Mouse (Mus musculus): ENCODE data around the gene Gng12. TPM values are rescaled to one million over a fixed set of nuclear protein-coding genes. Genes with fewer than 3 reads are reported as not detected.

Gng12 gene
- polyA plus RNA-seq, 1 experiment = 24.9 TPM

DNA sequence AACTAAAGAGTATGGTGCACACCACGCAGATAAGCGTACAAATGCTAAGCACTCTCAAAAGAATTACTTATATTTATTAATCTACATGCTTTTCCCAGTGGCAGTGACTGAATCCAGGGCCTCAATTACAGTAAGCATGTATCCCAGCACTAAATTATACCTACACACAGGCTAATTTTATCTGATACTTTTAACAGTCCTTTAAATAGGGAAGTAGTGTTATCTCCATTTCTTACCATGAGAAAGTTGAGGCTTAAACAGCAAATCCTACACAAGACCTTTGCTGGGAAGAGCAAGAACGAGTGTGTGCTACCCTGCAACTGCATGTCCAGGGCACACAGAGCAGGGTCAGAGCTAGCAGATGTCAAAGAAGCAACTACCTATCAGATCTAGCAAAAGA is 113.7 kb downstream of the Gng12 start:
- TF ChIP-seq FOSL1 (IDR thresholded peaks at IDR 0.05; ENCODE audit: insufficient read depth, low read length, poor library complexity, severe bottlenecking) (no peak), CTCF (IDR thresholded peaks at IDR 0.05; ENCODE audit: control insufficient read depth, insufficient read depth, insufficient read length) (no peak), USF1 (IDR thresholded peaks at IDR 0.05; ENCODE audit: low read depth) (no peak), CEBPB (IDR thresholded peaks at IDR 0.05; ENCODE audit: low read depth) (no peak), MYOG (IDR thresholded peaks at IDR 0.05; ENCODE audit: control insufficient read depth, extremely low read depth, insufficient read length) (no peak), MAX (IDR thresholded peaks at IDR 0.05) (no peak), MYOD1 (IDR thresholded peaks at IDR 0.05; ENCODE audit: control insufficient read depth, insufficient read length, low read depth) (no peak)
- no peak overlapping the region for H3K4me3 ChIP-seq (ENCODE audit: insufficient read depth, poor library complexity, severe bottlenecking)

DNA sequence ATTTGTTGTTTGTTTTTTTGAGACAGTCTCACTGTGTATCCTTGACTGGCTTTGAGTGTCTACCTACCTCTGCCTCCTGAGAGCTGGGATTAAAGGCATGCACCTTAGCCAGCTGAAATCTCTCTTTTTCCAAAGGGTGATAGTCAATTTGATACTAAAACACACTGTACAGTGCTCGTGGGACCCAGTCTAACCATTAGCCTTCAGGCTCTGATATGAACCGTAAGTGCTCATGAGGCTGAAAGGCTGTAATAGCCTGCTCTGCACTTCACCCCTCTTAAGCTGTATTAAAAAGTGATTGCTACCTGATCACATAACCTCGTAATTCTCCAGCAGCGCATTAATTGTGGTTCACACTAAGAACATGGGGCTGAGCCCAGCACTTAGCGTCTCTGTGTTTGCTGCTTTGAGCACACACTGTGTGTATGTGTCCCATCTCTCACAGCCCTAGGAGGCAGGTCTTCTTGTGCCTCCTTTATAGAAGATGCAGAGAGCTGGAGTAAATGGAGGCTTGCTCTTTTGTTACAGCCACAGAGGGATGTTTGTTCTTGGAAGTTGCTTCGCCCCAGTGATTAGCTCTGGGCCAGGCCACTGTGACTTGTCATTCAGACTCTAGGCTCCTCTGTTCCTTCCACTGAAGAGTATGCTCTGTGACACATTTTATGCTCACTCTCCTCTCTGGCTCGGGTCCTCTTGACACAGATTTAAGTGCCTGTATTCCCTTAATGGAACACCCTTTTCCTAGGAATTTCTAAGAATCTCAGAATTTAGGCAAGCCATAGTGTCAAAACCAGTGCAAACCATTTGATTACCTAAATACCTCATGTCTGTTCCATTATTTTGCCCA is 114.4 kb downstream of the Gng12 start:
- Histone ChIP-seq H3ac (ENCODE audit: control insufficient read depth, insufficient read length, low read depth) (no peak overlapping the region), H3K79me3 (ENCODE audit: low read depth) (peaks cover 2% of the 10 kb centered on the region), H3K27me3 (ENCODE audit: control insufficient read depth, insufficient read depth, insufficient read length) (no peaks in the 10 kb centered on the region)

More for the DNA sequence above, 113.7 kb downstream of the Gng12 start:
- no peaks in the 10 kb centered on the region for H3K79me2 ChIP-seq (ENCODE audit: control insufficient read depth, insufficient read depth)
- no peaks in the 10 kb centered on the region for H3K27me3 ChIP-seq (ENCODE audit: control insufficient read depth, insufficient read depth, insufficient read length)
- H3K79me3 ChIP-seq (ENCODE audit: low read depth) = peaks cover 2% of the 10 kb centered on the region
- H3K36me3 ChIP-seq (ENCODE audit: control insufficient read depth, insufficient read depth) = no peaks in the 10 kb centered on the region
- no peak overlapping the region for H3ac ChIP-seq (ENCODE audit: control insufficient read depth, insufficient read length, low read depth)

DNA sequence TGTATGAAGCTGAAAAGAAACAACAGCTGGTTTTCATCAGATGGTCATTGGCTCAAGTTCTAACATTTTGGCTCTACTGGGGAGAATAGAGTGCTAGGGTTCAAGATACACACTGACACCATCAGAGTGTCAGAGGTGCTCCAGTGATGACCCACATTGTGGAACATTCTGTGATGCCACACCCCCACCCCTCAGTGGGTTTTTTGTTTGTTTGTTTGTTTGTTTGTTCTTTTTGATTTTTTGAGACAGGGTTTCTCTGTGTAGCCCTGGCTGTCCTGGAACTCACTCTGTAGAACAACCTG is 115.0 kb downstream of the Gng12 start:
- H3K79me2 ChIP-seq (ENCODE audit: control insufficient read depth, insufficient read depth) = no peaks in the 10 kb centered on the region
- peaks cover 2% of the 10 kb centered on the region for H3K79me3 ChIP-seq (ENCODE audit: low read depth)
- no peak overlapping the region for H3ac ChIP-seq (ENCODE audit: control insufficient read depth, insufficient read length, low read depth)
- H3K27me3 ChIP-seq (ENCODE audit: control insufficient read depth, insufficient read depth, insufficient read length) = no peaks in the 10 kb centered on the region
- no peaks in the 10 kb centered on the region for H3K36me3 ChIP-seq (ENCODE audit: control insufficient read depth, insufficient read depth)
- no peak overlapping the region for H3K4me3 ChIP-seq (ENCODE audit: insufficient read depth, poor library complexity, severe bottlenecking)
- TF ChIP-seq USF1 (IDR thresholded peaks at IDR 0.05; ENCODE audit: low read depth) = no peak
- TF ChIP-seq CEBPB (IDR thresholded peaks at IDR 0.05; ENCODE audit: low read depth) = no peak
- no peak for TF ChIP-seq MAX (IDR thresholded peaks at IDR 0.05)

More for the DNA sequence above, 114.4 kb downstream of the Gng12 start:
- TF ChIP-seq CTCF (IDR thresholded peaks at IDR 0.05; ENCODE audit: control insufficient read depth, insufficient read depth, insufficient read length) (no peak), USF1 (IDR thresholded peaks at IDR 0.05; ENCODE audit: low read depth) (no peak), MAX (IDR thresholded peaks at IDR 0.05) (no peak), CEBPB (IDR thresholded peaks at IDR 0.05; ENCODE audit: low read depth) (no peak), MYOD1 (IDR thresholded peaks at IDR 0.05; ENCODE audit: control insufficient read depth, insufficient read length, low read depth) (no peak), FOSL1 (IDR thresholded peaks at IDR 0.05; ENCODE audit: insufficient read depth, low read length, poor library complexity, severe bottlenecking) (no peak), MYOG (IDR thresholded peaks at IDR 0.05; ENCODE audit: control insufficient read depth, extremely low read depth, insufficient read length) (no peak)
- H3K79me2 ChIP-seq (ENCODE audit: control insufficient read depth, insufficient read depth) = no peaks in the 10 kb centered on the region
- H3K4me3 ChIP-seq (ENCODE audit: insufficient read depth, poor library complexity, severe bottlenecking) = no peak overlapping the region
- H3K36me3 ChIP-seq (ENCODE audit: control insufficient read depth, insufficient read depth) = no peaks in the 10 kb centered on the region

DNA sequence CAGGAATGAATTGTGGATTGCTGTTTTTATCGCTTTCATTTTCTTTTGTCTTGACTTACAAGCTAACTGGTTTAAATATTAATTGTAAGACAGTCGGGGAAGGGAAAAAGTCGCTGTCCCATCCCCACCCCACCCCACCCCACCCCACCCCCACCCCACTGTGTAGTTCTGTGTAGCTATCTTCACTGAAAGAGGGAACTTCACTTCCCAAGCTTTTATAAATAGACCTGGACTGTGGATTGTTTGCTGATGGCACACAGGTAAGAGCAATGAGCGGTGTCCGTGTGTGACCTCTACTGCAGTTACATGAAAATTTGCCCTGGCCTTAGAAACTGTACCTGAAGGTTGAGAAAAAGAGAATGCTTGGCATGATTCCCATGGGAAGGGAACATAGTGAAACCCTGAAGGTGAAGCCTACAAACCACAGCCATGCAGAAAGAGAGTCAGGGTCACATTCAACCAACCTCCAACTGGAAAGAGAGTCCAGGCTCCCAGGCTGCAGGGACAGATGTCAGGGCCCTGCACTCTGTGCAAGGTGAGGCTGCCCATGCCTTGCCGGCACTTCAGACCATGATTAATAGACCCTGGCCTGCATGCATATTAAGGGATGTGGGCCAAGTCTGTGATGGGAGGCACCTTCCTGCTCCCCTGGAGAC is 117.2 kb downstream of the Gng12 start:
- Histone ChIP-seq H3ac (ENCODE audit: control insufficient read depth, insufficient read length, low read depth) (no peak overlapping the region), H3K36me3 (ENCODE audit: control insufficient read depth, insufficient read depth) (no peaks in the 10 kb centered on the region), H3K27me3 (ENCODE audit: control insufficient read depth, insufficient read depth, insufficient read length) (no peaks in the 10 kb centered on the region), H3K4me3 (ENCODE audit: insufficient read depth, poor library complexity, severe bottlenecking) (no peak overlapping the region), H3K79me2 (ENCODE audit: control insufficient read depth, insufficient read depth) (no peaks in the 10 kb centered on the region), H3K79me3 (ENCODE audit: low read depth) (peaks cover 2% of the 10 kb centered on the region)
- TF ChIP-seq MAX (IDR thresholded peaks at IDR 0.05) = no peak
- no peak for TF ChIP-seq FOSL1 (IDR thresholded peaks at IDR 0.05; ENCODE audit: insufficient read depth, low read length, poor library complexity, severe bottlenecking)
- TF ChIP-seq CEBPB (IDR thresholded peaks at IDR 0.05; ENCODE audit: low read depth) = no peak
- TF ChIP-seq MYOG (IDR thresholded peaks at IDR 0.05; ENCODE audit: control insufficient read depth, extremely low read depth, insufficient read length) = no peak
- TF ChIP-seq USF1 (IDR thresholded peaks at IDR 0.05; ENCODE audit: low read depth) = no peak
- TF ChIP-seq MYOD1 (IDR thresholded peaks at IDR 0.05; ENCODE audit: control insufficient read depth, insufficient read length, low read depth) = no peak
- TF ChIP-seq CTCF (IDR thresholded peaks at IDR 0.05; ENCODE audit: control insufficient read depth, insufficient read depth, insufficient read length) = no peak

DNA sequence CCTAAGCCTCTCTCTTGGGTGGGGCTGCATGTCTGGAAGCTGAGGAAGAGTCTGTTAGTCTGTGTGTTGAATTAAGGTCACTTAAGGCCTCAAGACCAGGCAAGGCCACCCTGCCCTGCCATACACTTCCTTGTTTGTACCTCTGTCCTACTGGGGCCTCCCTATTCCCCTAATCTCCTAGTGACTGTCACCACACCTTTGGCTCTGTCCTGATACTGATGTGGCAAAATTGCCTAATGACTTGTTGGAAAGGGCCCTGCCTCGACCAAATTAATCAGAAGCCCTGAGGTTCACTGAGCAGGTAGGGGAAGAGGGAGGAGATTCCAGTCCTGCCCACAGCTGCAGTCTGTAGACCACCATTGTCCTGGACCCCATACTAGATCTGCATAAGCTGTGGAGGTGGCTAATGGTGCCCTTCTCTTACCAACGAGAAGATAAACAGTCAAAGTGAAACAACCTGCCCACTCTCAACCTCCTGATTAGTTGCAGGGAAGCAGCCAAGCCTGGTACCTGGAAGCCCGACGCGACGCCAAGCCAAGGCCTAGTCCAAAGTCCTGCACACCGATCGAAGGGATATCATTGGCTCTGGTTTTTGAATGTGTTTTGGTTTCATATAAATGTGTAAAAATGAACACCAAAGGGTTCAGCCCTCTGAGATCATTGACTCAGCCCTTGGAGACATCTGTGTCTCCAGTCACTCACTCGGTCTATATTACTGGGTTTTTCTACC is 117.9 kb downstream of the Gng12 start:
- no peak overlapping the region for H3K4me3 ChIP-seq (ENCODE audit: insufficient read depth, poor library complexity, severe bottlenecking)
- H3ac ChIP-seq (ENCODE audit: control insufficient read depth, insufficient read length, low read depth) = no peak overlapping the region
- no peaks in the 10 kb centered on the region for H3K27me3 ChIP-seq (ENCODE audit: control insufficient read depth, insufficient read depth, insufficient read length)
- H3K36me3 ChIP-seq (ENCODE audit: control insufficient read depth, insufficient read depth) = no peaks in the 10 kb centered on the region
- H3K79me3 ChIP-seq (ENCODE audit: low read depth) = peaks cover 2% of the 10 kb centered on the region
- no peaks in the 10 kb centered on the region for H3K79me2 ChIP-seq (ENCODE audit: control insufficient read depth, insufficient read depth)
- no peak for TF ChIP-seq CTCF (IDR thresholded peaks at IDR 0.05; ENCODE audit: control insufficient read depth, insufficient read depth, insufficient read length)
- no peak for TF ChIP-seq CEBPB (IDR thresholded peaks at IDR 0.05; ENCODE audit: low read depth)
- no peak for TF ChIP-seq MAX (IDR thresholded peaks at IDR 0.05)
- TF ChIP-seq MYOG (IDR thresholded peaks at IDR 0.05; ENCODE audit: control insufficient read depth, extremely low read depth, insufficient read length) = no peak
- no peak for TF ChIP-seq FOSL1 (IDR thresholded peaks at IDR 0.05; ENCODE audit: insufficient read depth, low read length, poor library complexity, severe bottlenecking)
- TF ChIP-seq USF1 (IDR thresholded peaks at IDR 0.05; ENCODE audit: low read depth) = no peak
- TF ChIP-seq MYOD1 (IDR thresholded peaks at IDR 0.05; ENCODE audit: control insufficient read depth, insufficient read length, low read depth) = no peak

All from C2C12 (cell line).